Mouse (Mus musculus) midbrain, embryonic 10.5 days (tissue): ENCODE measurements around the gene Zfp672. TPM values are rescaled to one million over a fixed set of nuclear protein-coding genes. Genes with fewer than 3 reads are reported as not detected.

Experiments
- DNase-seq: peaks from one replicate; pipeline ENCODE4 v3.0.0-alpha.2; 2017; ENCODE audit warnings: low spot score
- H3K27ac ChIP-seq: fragments of 300-500 bp; sonication (generic); replicated peaks from 2 replicates; pipeline ENCODE4 v1.5.1; 2016; ENCODE audit warnings: mild to moderate bottlenecking
- H3K27me3 ChIP-seq: fragments of 300-500 bp; sonication (generic); 2 replicates; pipeline ENCODE4 v1.6.1; 2016; ENCODE audit warnings: low read depth, mild to moderate bottlenecking; ENCODE audit not compliant: poor library complexity, severe bottlenecking
- H3K36me3 ChIP-seq: fragments of 300-500 bp; sonication (generic); 2 replicates; pipeline ENCODE4 v1.6.1; 2016; ENCODE audit warnings: mild to moderate bottlenecking, moderate library complexity
- H3K4me1 ChIP-seq: fragments of 300-500 bp; sonication (generic); 2 replicates; pipeline ENCODE4 v1.6.1; 2016
- H3K4me3 ChIP-seq: fragments of 300-500 bp; sonication (generic); 2 replicates; pipeline ENCODE4 v1.5.1; 2016; ENCODE audit warnings: mild to moderate bottlenecking, moderate library complexity
- H3K9me3 ChIP-seq: fragments of 300-500 bp; sonication (generic); replicated peaks from 2 replicates; pipeline ENCODE4 v1.6.1; 2016; ENCODE audit warnings: mild to moderate bottlenecking
- WGBS: fragments of 180-500 bp; shearing (Covaris S2); methylation state at CpG from one replicate; pipeline ENCODE4 v1.1.7; 2016; 5-methylcytosine and 5-hydroxymethylcytosine counted together
- polyA plus RNA-seq: library from polyadenylated mRNA; unstranded; fragments of >200 nt; fragmentation: Nextera tagmentation; extraction: Ambion mirVana; gene quantifications from 2 replicates; pipeline ENCODE4 v1.2.1, GENCODE M21; 2016

Zfp672 gene
- polyA plus RNA-seq, 1 experiment from 2014 or later = 25.1 TPM

- H3K36me3 ChIP-seq = peaks cover 3% of the 10 kb centered on the region; the same call in 1 of the 2 replicates
- DNase-seq = no peak
- H3K27me3 ChIP-seq = no peaks in the 10 kb centered on the region
- 67% methylated on average over 7 of the region's 7 CpGs for WGBS
- no peak overlapping the region for H3K4me3 ChIP-seq
- H3K27ac ChIP-seq = no peak overlapping the region
- H3K4me1 ChIP-seq = no peaks in the 10 kb centered on the region
- no peaks in the 10 kb centered on the region for H3K9me3 ChIP-seq
Observed at GRCm38 (mm10) chr11:58352681-58353548, 22.8 kb upstream of the Zfp672 start.

GRCm38 (mm10) chr11:58351179-58351578 is 21.0 kb upstream of the Zfp672 start:
- Histone ChIP-seq H3K36me3 (peaks cover 20% of the 10 kb centered on the region), H3K27ac (no peak overlapping the region), H3K27me3 (no peaks in the 10 kb centered on the region), H3K9me3 (no peaks in the 10 kb centered on the region), H3K4me1 (no peaks in the 10 kb centered on the region), H3K4me3 (no peak overlapping the region)
- WGBS = 93% methylated on average over 5 of the region's 5 CpGs
- DNase-seq = no peak

GRCm38 (mm10) chr11:58350628-58351027 is 20.5 kb upstream of the Zfp672 start:
- peaks cover 26% of the 10 kb centered on the region for H3K36me3 ChIP-seq
- no peaks in the 10 kb centered on the region for H3K9me3 ChIP-seq
- H3K4me1 ChIP-seq = no peaks in the 10 kb centered on the region
- no peak overlapping the region for H3K4me3 ChIP-seq
- WGBS = 67% methylated on average over 4 of the region's 4 CpGs
- H3K27me3 ChIP-seq = no peaks in the 10 kb centered on the region
- H3K27ac ChIP-seq = no peak overlapping the region
- no peak for DNase-seq

- Histone ChIP-seq H3K4me3 (no peak overlapping the region), H3K9me3 (no peaks in the 10 kb centered on the region), H3K36me3 (peaks cover 59% of the 10 kb centered on the region), H3K4me1 (no peaks in the 10 kb centered on the region), H3K27ac (no peak overlapping the region), H3K27me3 (no peaks in the 10 kb centered on the region)
- WGBS = 96% methylated on average over 4 of the region's 4 CpGs
- no peak for DNase-seq
Observed at GRCm38 (mm10) chr11:58346745-58347144, 16.6 kb upstream of the Zfp672 start.

- H3K4me1 ChIP-seq = peaks cover 22% of the 10 kb centered on the region
- peaks cover 75% of the 10 kb centered on the region for H3K36me3 ChIP-seq
- H3K9me3 ChIP-seq = no peaks in the 10 kb centered on the region
- 85% methylated on average over 3 of the region's 3 CpGs for WGBS
- no peak for DNase-seq
- no peaks in the 10 kb centered on the region for H3K27me3 ChIP-seq
- no peak overlapping the region for H3K27ac ChIP-seq
- H3K4me3 ChIP-seq = no peak overlapping the region
Observed at GRCm38 (mm10) chr11:58334746-58335145, 4.6 kb upstream of the Zfp672 start.

GRCm38 (mm10) chr11:58331546-58331945 is 1.4 kb upstream of the Zfp672 start:
- Histone ChIP-seq H3K36me3 (peaks cover 62% of the 10 kb centered on the region), H3K4me3 (peak overlapping the region; percentile 77), H3K27ac (peak overlapping the region; percentile 96), H3K4me1 (peaks cover 32% of the 10 kb centered on the region), H3K27me3 (no peaks in the 10 kb centered on the region), H3K9me3 (no peaks in the 10 kb centered on the region)
- DNase-seq = no peak
- 89% methylated on average over 6 of the region's 6 CpGs for WGBS

- peaks cover 62% of the 10 kb centered on the region for H3K36me3 ChIP-seq
- no peaks in the 10 kb centered on the region for H3K9me3 ChIP-seq
- peak overlapping the region; percentile 96 for H3K27ac ChIP-seq
- DNase-seq = no peak
- peak overlapping the region; percentile 77 for H3K4me3 ChIP-seq
- H3K27me3 ChIP-seq = no peaks in the 10 kb centered on the region
- H3K4me1 ChIP-seq = peaks cover 32% of the 10 kb centered on the region
- WGBS = 26% methylated on average over 10 of the region's 10 CpGs
Observed at GRCm38 (mm10) chr11:58331149-58331495, 983 bp upstream of the Zfp672 start.

- no peak for DNase-seq
- WGBS = under 1% methylated on average over 21 of the region's 21 CpGs
Observed at GRCm38 (mm10) chr11:58329906-58330275, 248 bp downstream of the Zfp672 start.

GRCm38 (mm10) chr11:58326781-58327180 is 3.4 kb downstream of the Zfp672 start:
- 93% methylated on average over 3 of the region's 3 CpGs for WGBS
- H3K4me1 ChIP-seq = peaks cover 40% of the 10 kb centered on the region
- H3K36me3 ChIP-seq = peaks cover 26% of the 10 kb centered on the region
- no peaks in the 10 kb centered on the region for H3K9me3 ChIP-seq
- H3K27ac ChIP-seq = no peak overlapping the region
- no peak overlapping the region for H3K4me3 ChIP-seq
- H3K27me3 ChIP-seq = no peaks in the 10 kb centered on the region
- no peak for DNase-seq

More at GRCm38 (mm10) chr11:58329906-58330275, 248 bp downstream of the Zfp672 start:
- H3K4me3 ChIP-seq = peak overlapping the region; percentile 77
- H3K9me3 ChIP-seq = no peaks in the 10 kb centered on the region
- no peaks in the 10 kb centered on the region for H3K27me3 ChIP-seq
- peak overlapping the region; percentile 96 for H3K27ac ChIP-seq
- H3K4me1 ChIP-seq = peaks cover 32% of the 10 kb centered on the region
- H3K36me3 ChIP-seq = peaks cover 56% of the 10 kb centered on the region

GRCm38 (mm10) chr11:58324614-58325229 is 5.4 kb downstream of the Zfp672 start:
- Histone ChIP-seq H3K9me3 (no peaks in the 10 kb centered on the region), H3K36me3 (peaks cover 23% of the 10 kb centered on the region), H3K27ac (no peak overlapping the region), H3K4me1 (peaks cover 36% of the 10 kb centered on the region), H3K4me3 (0 out of 2 replicates have a peak overlapping the region, but pooled peaks have one; percentile 2), H3K27me3 (no peaks in the 10 kb centered on the region)
- WGBS = 88% methylated on average over 3 of the region's 3 CpGs
- DNase-seq = no peak

- 16% methylated on average over 24 of the region's 24 CpGs for WGBS
- no peaks in the 10 kb centered on the region for H3K9me3 ChIP-seq
Observed at GRCm38 (mm10) chr11:58323570-58324340, 6.4 kb downstream of the Zfp672 start.

GRCm38 (mm10) chr11:58322824-58323569 is 7.1 kb downstream of the Zfp672 start:
- H3K27ac ChIP-seq = peak overlapping the region; percentile 91
- WGBS = under 1% methylated on average over 55 of the region's 63 CpGs
- H3K9me3 ChIP-seq = no peaks in the 10 kb centered on the region
- peaks cover 32% of the 10 kb centered on the region for H3K36me3 ChIP-seq
- H3K4me1 ChIP-seq = peaks cover 26% of the 10 kb centered on the region
- DNase-seq = peak; percentile 97
- peak overlapping the region; percentile 74 for H3K4me3 ChIP-seq
- H3K27me3 ChIP-seq = no peaks in the 10 kb centered on the region

More at GRCm38 (mm10) chr11:58323570-58324340, 6.4 kb downstream of the Zfp672 start:
- no peak for DNase-seq
- H3K4me1 ChIP-seq = peaks cover 27% of the 10 kb centered on the region
- no peaks in the 10 kb centered on the region for H3K27me3 ChIP-seq
- peak overlapping the region; percentile 91 for H3K27ac ChIP-seq
- peaks cover 29% of the 10 kb centered on the region for H3K36me3 ChIP-seq
- H3K4me3 ChIP-seq = peak overlapping the region; percentile 74
